Mouse (Mus musculus) midbrain, embryonic 12.5 days (tissue): ENCODE results near the gene BC005537. TPM values are rescaled to one million over a fixed set of nuclear protein-coding genes. Genes with fewer than 3 reads are reported as not detected.

ENCODE experiments used
- ATAC-seq: fragments of 200-750 bp; cut with Nextera tagmentation; 2 replicates; pipeline ENCODE4 v1.8.0; 2017; ENCODE audit warnings: low read depth, moderate TSS enrichment, moderate library complexity; ENCODE audit not compliant: low FRiP score
- H3K27ac ChIP-seq: fragments of 300-500 bp; sonication (generic); replicated peaks from 2 replicates; pipeline ENCODE4 v1.5.1; 2016; ENCODE audit warnings: mild to moderate bottlenecking
- H3K27me3 ChIP-seq: fragments of 300-500 bp; sonication (generic); 2 replicates; pipeline ENCODE4 v1.6.1; 2016; ENCODE audit warnings: mild to moderate bottlenecking
- H3K36me3 ChIP-seq: fragments of 300-500 bp; sonication (generic); 2 replicates; pipeline ENCODE4 v1.6.1; 2016
- H3K4me1 ChIP-seq: fragments of 300-500 bp; sonication (generic); 2 replicates; pipeline ENCODE4 v1.6.1; 2016
- H3K4me2 ChIP-seq: fragments of 300-500 bp; sonication (generic); replicated peaks from 2 replicates; pipeline ENCODE4 v1.6.1; 2016; ENCODE audit warnings: mild to moderate bottlenecking, moderate library complexity
- H3K4me3 ChIP-seq: fragments of 300-500 bp; sonication (generic); 2 replicates; pipeline ENCODE4 v1.5.1; 2016; ENCODE audit warnings: mild to moderate bottlenecking
- H3K9ac ChIP-seq: fragments of 300-500 bp; sonication (generic); replicated peaks from 2 replicates; pipeline ENCODE4 v1.6.1; 2016; ENCODE audit warnings: mild to moderate bottlenecking, moderate library complexity
- H3K9me3 ChIP-seq: fragments of 300-500 bp; sonication (generic); 2 replicates; pipeline ENCODE4 v1.6.1; 2016; ENCODE audit warnings: mild to moderate bottlenecking
- WGBS: fragments of 180-500 bp; shearing (Covaris S2); methylation state at CpG from one replicate; pipeline ENCODE4 v1.1.7; 2016; 5-methylcytosine and 5-hydroxymethylcytosine counted together
- polyA plus RNA-seq: library from polyadenylated mRNA; unstranded; fragments of >200 nt; fragmentation: Nextera tagmentation; extraction: Ambion mirVana; gene quantifications from 2 replicates; pipeline ENCODE4 v1.2.1, GENCODE M21; 2016

BC005537 gene
- polyA plus RNA-seq, 1 experiment from 2014 or later, result 21.5 TPM

GRCm38 (mm10) chr13:24859115-24859514 lies 57.7 kb downstream of the BC005537 start:
- H3K4me2 ChIP-seq, result no peak overlapping the region

GRCm38 (mm10) chr13:24861084-24861483 lies 59.6 kb downstream of the BC005537 start:
- Histone ChIP-seq H3K36me3 (no peaks in the 10 kb centered on the region), H3K9ac (no peak overlapping the region), H3K4me1 (0 out of 2 replicates have a peak, but pooled peaks cover 3% of the 10 kb centered on the region), H3K27ac (no peak overlapping the region), H3K9me3 (no peaks in the 10 kb centered on the region), H3K4me2 (no peak overlapping the region), H3K27me3 (no peaks in the 10 kb centered on the region), H3K4me3 (no peak overlapping the region)
- no peak for ATAC-seq
- WGBS, result 85% methylated on average over 12 of the region's 12 CpGs

More at GRCm38 (mm10) chr13:24859115-24859514, 57.7 kb downstream of the BC005537 start:
- no peaks in the 10 kb centered on the region for H3K9me3 ChIP-seq
- no peak overlapping the region for H3K9ac ChIP-seq
- no peak overlapping the region for H3K27ac ChIP-seq
- H3K4me1 ChIP-seq, result 0 out of 2 replicates have a peak, but pooled peaks cover 3% of the 10 kb centered on the region
- no peaks in the 10 kb centered on the region for H3K27me3 ChIP-seq
- H3K4me3 ChIP-seq, result no peak overlapping the region
- no peaks in the 10 kb centered on the region for H3K36me3 ChIP-seq
- ATAC-seq, result no peak

GRCm38 (mm10) chr13:24862021-24862420 lies 60.6 kb downstream of the BC005537 start:
- Histone ChIP-seq H3K4me2 (no peak overlapping the region), H3K4me1 (0 out of 2 replicates have a peak, but pooled peaks cover 3% of the 10 kb centered on the region), H3K27me3 (no peaks in the 10 kb centered on the region), H3K4me3 (no peak overlapping the region), H3K27ac (no peak overlapping the region), H3K36me3 (no peaks in the 10 kb centered on the region), H3K9me3 (no peaks in the 10 kb centered on the region), H3K9ac (no peak overlapping the region)
- WGBS, result 88% methylated on average over 7 of the region's 7 CpGs
- no peak for ATAC-seq

GRCm38 (mm10) chr13:24862520-24862919 lies 61.1 kb downstream of the BC005537 start:
- 0 out of 2 replicates have a peak, but pooled peaks cover 3% of the 10 kb centered on the region for H3K4me1 ChIP-seq
- ATAC-seq, result no peak
- no peak overlapping the region for H3K4me2 ChIP-seq
- H3K27me3 ChIP-seq, result no peaks in the 10 kb centered on the region
- H3K4me3 ChIP-seq, result no peak overlapping the region
- no peak overlapping the region for H3K9ac ChIP-seq
- H3K27ac ChIP-seq, result no peak overlapping the region
- H3K36me3 ChIP-seq, result no peaks in the 10 kb centered on the region
- 62% methylated on average over 7 of the region's 7 CpGs for WGBS
- no peaks in the 10 kb centered on the region for H3K9me3 ChIP-seq

Other genes with a start within 250 kb of the BC005537 start
- gene Ripor2, start 219.5 kb upstream of the BC005537 start, polyA plus RNA-seq, result 19.8 and 21.9 TPM in 2 replicates
- gene Armh2, start 60.4 kb upstream of the BC005537 start, polyA plus RNA-seq, result not detected in 2 replicates
- 92.5 and 95.8 TPM in 2 replicates for gene Gmnn, start 39.7 kb upstream of the BC005537 start, polyA plus RNA-seq
- 47.5 and 49.0 TPM in 2 replicates for gene Acot13, start 29.9 kb downstream of the BC005537 start, polyA plus RNA-seq
- gene Tdp2, start 30.0 kb downstream of the BC005537 start, polyA plus RNA-seq, result 69.3 and 69.7 TPM in 2 replicates
- gene D130043K22Rik, start 43.5 kb downstream of the BC005537 start, polyA plus RNA-seq, result 1.8 and 2.0 TPM in 2 replicates
- 9.9 and 10.1 TPM in 2 replicates for gene Aldh5a1, start 136.0 kb downstream of the BC005537 start, polyA plus RNA-seq
- 0.34 and 0.63 TPM in 2 replicates for gene Gpld1, start 141.5 kb downstream of the BC005537 start, polyA plus RNA-seq
- gene Mrs2, start 218.7 kb downstream of the BC005537 start, polyA plus RNA-seq, result 31.1 and 35.5 TPM in 2 replicates